Mouse (Mus musculus) left cerebral cortex, postnatal 4 days (tissue): Measurements from ENCODE around the gene Ppp1r36. TPM values are rescaled to one million over a fixed set of nuclear protein-coding genes. Genes with fewer than 3 reads are reported as not detected.
A peak's percentile ranks its signal among the peaks of the same experiment; 100 is the strongest.

Experiments used
- DNase-seq: peaks from one replicate; pipeline ENCODE4 v3.0.0-alpha.2; 2022
- intact Hi-C: fragments of 180-260 bp; cut with DNase I; formaldehyde crosslinking; loops from one replicate; pipeline ENCODE4 v1.15.1; 2025
- total RNA-seq, 2 experiments: library from RNA; stranded (reverse); gene quantifications; 2 replicates each; pipeline ENCODE4 v1.2.3; 2021

Gene Ppp1r36
- total RNA-seq, result under 1 TPM; 0.48 to 0.88 TPM

GRCm38 (mm10) chr12:76417433-76417854, at the start of gene Ppp1r36:
Ppp1r36 (plus strand) TSS chr12:76417538.
- no peak for DNase-seq
- intact Hi-C loops, result no loop called here

- intact Hi-C loops, result loop anchor here (10.0 kb wide), 1 partner anchor 107 kb away; no protein-coding TSS in a partner anchor
- DNase-seq, result no peak
Measured at GRCm38 (mm10) chr12:76368201-76368789, 49.0 kb upstream of the Ppp1r36 start.

GRCm38 (mm10) chr12:76368790-76369205, 48.5 kb upstream of the Ppp1r36 start:
- DNase-seq, result peak; percentile 72
- intact Hi-C loops, result loop anchor here (10.0 kb wide), 1 partner anchor 106 kb away; no protein-coding TSS in a partner anchor

GRCm38 (mm10) chr12:76369206-76369977, 47.9 kb upstream of the Ppp1r36 start, which contains the start of gene Zbtb25:
Zbtb25 (minus strand) TSS chr12:76369602.
- DNase-seq, result peak; percentile 88
- intact Hi-C loops, result loop anchor here (10.0 kb wide), 1 partner anchor 105 kb away; no protein-coding TSS in a partner anchor

- intact Hi-C loops, result loop anchor here (10.0 kb wide), 1 partner anchor 105 kb away; no protein-coding TSS in a partner anchor
- DNase-seq, result peak; percentile 83
Measured at GRCm38 (mm10) chr12:76369978-76370830, 47.1 kb upstream of the Ppp1r36 start, which contains the start of gene Zbtb1. Zbtb1 (plus strand) TSS chr12:76370266.

GRCm38 (mm10) chr12:76370831-76371571, 46.3 kb upstream of the Ppp1r36 start:
- intact Hi-C loops, result no loop called here

GRCm38 (mm10) chr12:76372046-76372445, 45.3 kb upstream of the Ppp1r36 start:
- intact Hi-C loops, result no loop called here
- no peak for DNase-seq

More at GRCm38 (mm10) chr12:76370831-76371571, 46.3 kb upstream of the Ppp1r36 start:
- peak; percentile 67 for DNase-seq

GRCm38 (mm10) chr12:76372881-76373818, 44.2 kb upstream of the Ppp1r36 start:
- no peak for DNase-seq
- intact Hi-C loops, result no loop called here

- no peak for DNase-seq
- intact Hi-C loops, result no loop called here
Measured at GRCm38 (mm10) chr12:76373991-76374390, 43.3 kb upstream of the Ppp1r36 start.

- DNase-seq, result no peak
- intact Hi-C loops, result no loop called here
Measured at GRCm38 (mm10) chr12:76374911-76375310, 42.4 kb upstream of the Ppp1r36 start.

- intact Hi-C loops, result no loop called here
- DNase-seq, result no peak
Measured at GRCm38 (mm10) chr12:76375506-76375905, 41.8 kb upstream of the Ppp1r36 start.

- peak; percentile 16 for DNase-seq
- intact Hi-C loops, result no loop called here
Measured at GRCm38 (mm10) chr12:76376649-76377048, 40.7 kb upstream of the Ppp1r36 start.

GRCm38 (mm10) chr12:76377059-76377458, 40.3 kb upstream of the Ppp1r36 start:
- no peak for DNase-seq
- intact Hi-C loops, result no loop called here

GRCm38 (mm10) chr12:76377726-76378125, 39.6 kb upstream of the Ppp1r36 start:
- intact Hi-C loops, result no loop called here
- no peak for DNase-seq

- intact Hi-C loops, result no loop called here
- DNase-seq, result no peak
Measured at GRCm38 (mm10) chr12:76378556-76378955, 38.8 kb upstream of the Ppp1r36 start.

GRCm38 (mm10) chr12:76380151-76380550, 37.2 kb upstream of the Ppp1r36 start:
- DNase-seq, result no peak

GRCm38 (mm10) chr12:76385342-76385741, 32.0 kb upstream of the Ppp1r36 start:
- intact Hi-C loops, result no loop called here
- DNase-seq, result no peak

More at GRCm38 (mm10) chr12:76380151-76380550, 37.2 kb upstream of the Ppp1r36 start:
- intact Hi-C loops, result no loop called here

GRCm38 (mm10) chr12:76388794-76389193, 28.5 kb upstream of the Ppp1r36 start:
- intact Hi-C loops, result no loop called here
- peak; percentile 66 for DNase-seq
